In the genomic region with DNA sequence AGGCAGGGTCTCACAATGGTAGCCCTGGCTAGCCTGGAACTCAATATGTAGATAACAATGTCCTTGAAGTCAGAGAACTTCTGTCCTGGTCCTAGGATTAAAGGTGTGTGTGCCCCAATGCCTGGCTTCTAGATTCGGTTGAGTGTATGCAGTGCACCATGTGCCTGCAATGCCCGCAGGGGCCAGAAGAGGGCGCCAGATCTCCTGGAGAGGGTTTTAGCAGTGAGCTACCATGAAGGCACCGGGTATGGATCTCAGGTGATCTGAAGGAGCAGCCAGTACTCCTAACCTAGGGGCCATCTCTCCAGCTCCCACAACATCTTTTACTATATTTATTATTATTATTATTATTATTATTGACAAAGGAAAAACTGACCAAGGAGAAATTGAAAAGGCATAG, we compare ENCODE assay signal across 9 mouse cellular contexts. TPM values are rescaled to one million over a fixed set of nuclear protein-coding genes. Genes with fewer than 3 reads are reported as not detected.
DNase-seq lines count a peak whose midpoint lies in the region; ATAC-seq and TF ChIP-seq lines count a peak whose summit lies in the region.
"Had no signal": no experiment of that assay in that cellular context is flagged by ENCODE, and none has a peak within 500 bp of the region (broad histone marks: within the 10 kb centered on the region; RNA-seq: fewer than 3 reads in every experiment).

No protein-coding gene starts in this region.

- no peaks in the 10 kb centered on the region for H3K4me1 ChIP-seq in limb, embryonic 14.5 days (ENCODE audit: control insufficient read depth, insufficient read depth, low read length)
- H3K4me1 ChIP-seq in stomach, embryonic 16.5 days (ENCODE audit: control insufficient read depth, insufficient read depth, low read length): peaks cover 4% of the 10 kb centered on the region; the same call in 1 of the 2 replicates

- H3K9me3 ChIP-seq in limb, embryonic 14.5 days (ENCODE audit: control insufficient read depth, low read length): no peaks in the 10 kb centered on the region
- no peaks in the 10 kb centered on the region for H3K9me3 ChIP-seq in stomach, embryonic 16.5 days (replicated peaks; ENCODE audit: control insufficient read depth, low read length)
- H3K9me3 ChIP-seq: embryonic facial prominence, embryonic 13.5 days had no signal

- no peaks in the 10 kb centered on the region for H3K27me3 ChIP-seq in limb, embryonic 14.5 days (ENCODE audit: control insufficient read depth, insufficient read depth, low read length)
- H3K27me3 ChIP-seq in stomach, embryonic 16.5 days (ENCODE audit: control insufficient read depth, insufficient read depth, low read length): no peaks in the 10 kb centered on the region
- H3K27me3 ChIP-seq: embryonic facial prominence, embryonic 13.5 days had no signal

- DNase-seq in 3T3-L1 (ENCODE audit: low read depth, low spot score) (peak; percentile 93), adipocyte (ENCODE audit: low spot score) (peak; percentile 80)
- peak; percentile 92 for DNase-seq in embryo, embryonic 10.5 days (ENCODE audit: low spot score)
- DNase-seq in gastrocnemius, postnatal 36 days: peak; percentile 81 to 85
- DNase-seq in kidney, adult 18-20 months: peak; percentile 90
- peak; percentile 73 for DNase-seq in limb, embryonic 14.5 days (ENCODE audit: low spot score)
- DNase-seq in natural killer cell, adult 2 months (ENCODE audit: low spot score in 2 of 2): peak; percentile 74 to 82

- no peak overlapping the region for H3K4me2 ChIP-seq in limb, embryonic 14.5 days (replicated peaks; ENCODE audit: low read depth, low read length, severe bottlenecking)
- no peak overlapping the region for H3K4me2 ChIP-seq in stomach, embryonic 16.5 days (ENCODE audit: low read depth, low read length)
- H3K4me2 ChIP-seq: embryonic facial prominence, embryonic 13.5 days had no signal

- peaks cover 61% of the 10 kb centered on the region for H3K36me3 ChIP-seq in limb, embryonic 14.5 days (ENCODE audit: control insufficient read depth, insufficient read depth, low read length)
- H3K36me3 ChIP-seq in stomach, embryonic 16.5 days (ENCODE audit: control insufficient read depth, insufficient read depth, low read length): 0 out of 2 replicates have a peak, but pooled peaks cover 4% of the 10 kb centered on the region

- H3K27ac ChIP-seq in limb, embryonic 14.5 days (replicated peaks; ENCODE audit: low read depth, low read length): no peak overlapping the region
- H3K27ac ChIP-seq in stomach, embryonic 16.5 days (ENCODE audit: low read length): no peak overlapping the region
- H3K27ac ChIP-seq: embryonic facial prominence, embryonic 13.5 days had no signal

- ATAC-seq in limb, embryonic 14.5 days (ENCODE audit: low FRiP score, low read depth): peak; percentile 44; the same call in 1 of the 2 replicates
- peak; percentile 63; the same call in 1 of the 2 replicates for ATAC-seq in stomach, embryonic 16.5 days (ENCODE audit: insufficient read depth, low FRiP score)

- 8% methylated on average over 4 of the region's 4 CpGs for WGBS in limb, embryonic 14.5 days
- 7% methylated on average over 4 of the region's 4 CpGs for WGBS in stomach, embryonic 16.5 days

- no peak for TF ChIP-seq POLR2A in limb, embryonic 14.5 days (IDR thresholded peaks at IDR 0.05; ENCODE audit: borderline replicate concordance, extremely low read depth, insufficient read depth, insufficient read length)

- no peak overlapping the region for H3K9ac ChIP-seq in limb, embryonic 14.5 days (ENCODE audit: low read depth, low read length, severe bottlenecking)
- H3K9ac ChIP-seq in stomach, embryonic 16.5 days (ENCODE audit: low read length): no peak overlapping the region
- H3K9ac ChIP-seq: embryonic facial prominence, embryonic 13.5 days had no signal

- intact Hi-C loops in gastrocnemius, postnatal 36 days (cut with DNase I): loop anchor here (5.0 kb wide), 2 partner anchors 91 to 184 kb away; a partner anchor contains a TSS

- no peak overlapping the region for H3K4me3 ChIP-seq in limb, embryonic 14.5 days (replicated peaks; ENCODE audit: low read length)
- no peak overlapping the region for H3K4me3 ChIP-seq in stomach, embryonic 16.5 days (replicated peaks; ENCODE audit: low read length)
- H3K4me3 ChIP-seq: embryonic facial prominence, embryonic 13.5 days had no signal

RNA-seq across cellular contexts. Expression of a gene that starts 37.2 kb away (rescaled TPM):
- total RNA-seq in gastrocnemius, postnatal 36 days (2021): 1 to 10 TPM; 5.1 to 7.5 TPM
- polyA plus RNA-seq in limb, embryonic 14.5 days (2012; rRNA removed): 12.0 and 15.6 TPM in 2 replicates
- polyA plus RNA-seq in limb, embryonic 14.5 days (2014; fragmentation: Nextera tagmentation; extraction: Ambion mirVana): 21.9 and 24.6 TPM in 2 replicates
- 8.7 and 11.9 TPM in 2 replicates for polyA plus RNA-seq in stomach, embryonic 16.5 days (2015; fragmentation: Nextera tagmentation; extraction: Ambion mirVana)

RNA-seq across cellular contexts. Expression of a gene that starts 47.0 kb away (rescaled TPM):
- not detected for total RNA-seq in gastrocnemius, postnatal 36 days (2021)
- 0.05 TPM in 1 of 2 replicates, not detected in the other for polyA plus RNA-seq in limb, embryonic 14.5 days (2012; rRNA removed)
- polyA plus RNA-seq in limb, embryonic 14.5 days (2014; fragmentation: Nextera tagmentation; extraction: Ambion mirVana): not detected in 2 replicates
- polyA plus RNA-seq in stomach, embryonic 16.5 days (2015; fragmentation: Nextera tagmentation; extraction: Ambion mirVana): 2.4 and 3.1 TPM in 2 replicates
- polyA plus RNA-seq: embryonic facial prominence, embryonic 13.5 days had no signal

RNA-seq across cellular contexts. Expression of a gene that starts 48.0 kb away (rescaled TPM):
- total RNA-seq in gastrocnemius, postnatal 36 days (2021): 10 to 100 TPM; 10.6 to 14.4 TPM
- polyA plus RNA-seq in limb, embryonic 14.5 days (2012; rRNA removed): 63.8 and 68.9 TPM in 2 replicates
- 92.4 and 96.9 TPM in 2 replicates for polyA plus RNA-seq in limb, embryonic 14.5 days (2014; fragmentation: Nextera tagmentation; extraction: Ambion mirVana)
- 145 and 159 TPM in 2 replicates for polyA plus RNA-seq in stomach, embryonic 16.5 days (2015; fragmentation: Nextera tagmentation; extraction: Ambion mirVana)
